Mouse (Mus musculus): ENCODE data around the gene Gm28434. TPM values are rescaled to one million over a fixed set of nuclear protein-coding genes. Genes with fewer than 3 reads are reported as not detected.

Gene Gm28434
- polyA plus RNA-seq, 1 experiment from 2014 or later = not detected

Other genes starting within 250 kb of the Gm28434 start
- not detected in 2 replicates for gene Csn1s2a, start 194.9 kb upstream of the Gm28434 start, polyA plus RNA-seq (2015; fragmentation: Nextera tagmentation; extraction: Ambion mirVana)
- 0.26 TPM in 1 of 2 replicates, not detected in the other for gene Csn1s2b, start 161.4 kb upstream of the Gm28434 start, polyA plus RNA-seq (2015; fragmentation: Nextera tagmentation; extraction: Ambion mirVana)
- not detected in 2 replicates for gene Prr27, start 143.8 kb upstream of the Gm28434 start, polyA plus RNA-seq (2015; fragmentation: Nextera tagmentation; extraction: Ambion mirVana)
- gene Odam, start 84.5 kb upstream of the Gm28434 start, polyA plus RNA-seq (2015; fragmentation: Nextera tagmentation; extraction: Ambion mirVana) = not detected in 2 replicates
- 0.24 TPM in 1 of 2 replicates, not detected in the other for gene Csn3, start 43.9 kb upstream of the Gm28434 start, polyA plus RNA-seq (2015; fragmentation: Nextera tagmentation; extraction: Ambion mirVana)
- gene 2310003L06Rik, start 58 bp upstream of the Gm28434 start, polyA plus RNA-seq (2015; fragmentation: Nextera tagmentation; extraction: Ambion mirVana) = not detected in 2 replicates
- gene Cabs1, start 9.9 kb downstream of the Gm28434 start, polyA plus RNA-seq (2015; fragmentation: Nextera tagmentation; extraction: Ambion mirVana) = not detected in 2 replicates
- not detected in 2 replicates for gene Smr3a, start 33.0 kb downstream of the Gm28434 start, polyA plus RNA-seq (2015; fragmentation: Nextera tagmentation; extraction: Ambion mirVana)
- not detected in 2 replicates for gene Smr2, start 117.0 kb downstream of the Gm28434 start, polyA plus RNA-seq (2015; fragmentation: Nextera tagmentation; extraction: Ambion mirVana)
- not detected in 2 replicates for gene Gm11116, start 142.0 kb downstream of the Gm28434 start, polyA plus RNA-seq (2015; fragmentation: Nextera tagmentation; extraction: Ambion mirVana)
- gene Gm11115, start 184.6 kb downstream of the Gm28434 start, polyA plus RNA-seq (2015; fragmentation: Nextera tagmentation; extraction: Ambion mirVana) = not detected in 2 replicates

All from neural tube, embryonic 15.5 days (tissue).